Mouse (Mus musculus) CH12.LX (cell line): ENCODE measurements at regions not wholly inside any gene's neighbourhood (a gene's known extent, or its start where the extent isn't known, plus 50 kb on each side); places are given as distances from the start of the nearest gene placed in this dataset.

Experiments
- DNase-seq: peaks from one replicate; pipeline ENCODE4 v3.0.0-alpha.2; 2013; ENCODE audit errors: extremely low read depth
- H3K27ac ChIP-seq: 2 replicates; pipeline ENCODE4 v1.5.1; 2012; ENCODE audit warnings: low read depth, mild to moderate bottlenecking, control low read depth, moderate library complexity; ENCODE audit not compliant: insufficient read depth
- H3K27me3 ChIP-seq: replicated peaks from 2 replicates; pipeline ENCODE3; 2012; ENCODE audit warnings: inconsistent platforms
- H3K36me3 ChIP-seq, 2 experiments: replicated peaks in 1 of 2; 2 replicates each; pipeline versions ENCODE3 to v1.6.1; 2012; ENCODE audit warnings: inconsistent platforms in 1 of 2, low read length in 1 of 2, mild to moderate bottlenecking in 1 of 2, mixed read lengths in 1 of 2, moderate library complexity in 1 of 2; ENCODE audit not compliant: control insufficient read depth in 1 of 2, insufficient read depth in 1 of 2
- H3K4me1 ChIP-seq, 2 experiments: 2 replicates each; pipeline ENCODE4 v1.6.1; 2012; ENCODE audit warnings: inconsistent platforms in 1 of 2, moderate library complexity in 1 of 2; ENCODE audit not compliant: insufficient read depth in 2 of 2, control insufficient read depth in 1 of 2
- H3K4me2 ChIP-seq: 2 replicates; pipeline ENCODE4 v1.6.1; 2012; ENCODE audit warnings: low read depth, mild to moderate bottlenecking, control low read depth; ENCODE audit not compliant: poor library complexity, insufficient read depth, severe bottlenecking
- H3K4me3 ChIP-seq, 3 experiments: fragments of 150-350 bp in 1 of 3; sonication (generic) in 1 of 3; replicated peaks in 1 of 3; 2 replicates each; pipeline versions ENCODE3 to v1.5.1; 2011 to 2012; ENCODE audit warnings: low read depth in 2 of 3, low read length in 2 of 3, mild to moderate bottlenecking in 2 of 3, moderate library complexity in 2 of 3, control low read depth in 1 of 3, improper control_type of control experiment in 1 of 3, inconsistent platforms in 1 of 3, mixed read lengths in 1 of 3; ENCODE audit not compliant: poor library complexity in 1 of 3
- H3K79me2 ChIP-seq: replicated peaks from 2 replicates; pipeline ENCODE4 v1.6.1; 2012; ENCODE audit warnings: mild to moderate bottlenecking, moderate library complexity; ENCODE audit not compliant: control insufficient read depth, poor library complexity, insufficient read depth, severe bottlenecking; ENCODE audit errors: extremely low read depth
- H3K9ac ChIP-seq: 2 replicates; pipeline ENCODE4 v1.6.1; 2012; ENCODE audit warnings: low read depth, mild to moderate bottlenecking, control low read depth, moderate library complexity; ENCODE audit not compliant: insufficient read depth
- H3K9me3 ChIP-seq: replicated peaks from 2 replicates; pipeline ENCODE3; 2012; ENCODE audit warnings: low read length, inconsistent platforms, mixed read lengths
- CHD1 ChIP-seq: IDR thresholded peaks from 2 replicates; pipeline ENCODE4 v1.6.1; 2012; ENCODE audit warnings: low read depth, low read length, improper control_type of control experiment, inconsistent platforms
- CTCF ChIP-seq, 2 experiments: IDR thresholded peaks in 1 of 2; conservative IDR thresholded peaks in 1 of 2; 2 replicates each; pipeline ENCODE4 v1.5.1; 2011 to 2012; ENCODE audit warnings: low read depth in 2 of 2, low read length in 2 of 2, improper control_type of control experiment in 1 of 2, inconsistent platforms in 1 of 2, mild to moderate bottlenecking in 1 of 2, moderate library complexity in 1 of 2
- EP300 ChIP-seq: IDR thresholded peaks from 2 replicates; pipeline ENCODE4 v1.6.1; 2011; ENCODE audit warnings: low read length, improper control_type of control experiment
- JUN ChIP-seq: IDR thresholded peaks from 2 replicates; pipeline ENCODE4 v1.6.1; 2011; ENCODE audit warnings: low read depth, mild to moderate bottlenecking, low read length, improper control_type of control experiment, moderate library complexity; ENCODE audit not compliant: insufficient read depth
- KAT2A ChIP-seq: IDR thresholded peaks from 2 replicates; pipeline ENCODE4 v1.6.1; 2012; ENCODE audit warnings: low read length, improper control_type of control experiment, inconsistent platforms; ENCODE audit not compliant: insufficient replicate concordance
- MAX ChIP-seq: IDR thresholded peaks from 2 replicates; pipeline ENCODE4 v1.6.1; 2011; ENCODE audit warnings: low read length, improper control_type of control experiment
- MXI1 ChIP-seq: IDR thresholded peaks from 2 replicates; pipeline ENCODE4 v1.6.1; 2011; ENCODE audit warnings: mild to moderate bottlenecking, low read depth, low read length, improper control_type of control experiment
- NELFE ChIP-seq: IDR thresholded peaks from 2 replicates; pipeline ENCODE4 v1.6.1; 2011; ENCODE audit warnings: low read depth, low read length, improper control_type of control experiment
- POLR2AphosphoS2 ChIP-seq: IDR thresholded peaks from 2 replicates; pipeline ENCODE4 v1.6.1; 2011; ENCODE audit warnings: low read depth, low read length, improper control_type of control experiment
- RCOR1 ChIP-seq: conservative IDR thresholded peaks from 2 replicates; pipeline ENCODE4 v1.6.1; 2012; ENCODE audit warnings: low read depth, mild to moderate bottlenecking, inconsistent platforms, low read length, improper control_type of control experiment
- SIN3A ChIP-seq: IDR thresholded peaks from 2 replicates; pipeline ENCODE4 v1.6.1; 2012; ENCODE audit warnings: low read length, improper control_type of control experiment, inconsistent platforms
- TCF12 ChIP-seq: IDR thresholded peaks from 2 replicates; pipeline ENCODE4 v1.6.1; 2014; ENCODE audit warnings: low read depth, mild to moderate bottlenecking, inconsistent platforms, low read length, improper control_type of control experiment
- UBTF ChIP-seq: IDR thresholded peaks from 2 replicates; pipeline ENCODE4 v1.6.1; 2012; ENCODE audit warnings: low read depth, mild to moderate bottlenecking, inconsistent platforms, low read length, improper control_type of control experiment, moderate library complexity
- ZC3H11A ChIP-seq: IDR thresholded peaks from 2 replicates; pipeline ENCODE4 v1.6.1; 2012; ENCODE audit warnings: low read depth, mild to moderate bottlenecking, inconsistent platforms, low read length, improper control_type of control experiment
- ZNF384 ChIP-seq: IDR thresholded peaks from 2 replicates; pipeline ENCODE4 v1.6.1; 2012; ENCODE audit warnings: low read depth, low read length, improper control_type of control experiment, inconsistent platforms
- dilution Hi-C: fragments of 300-500 bp; cut with MboI; formaldehyde crosslinking; loops from 2 replicates; pipeline ENCODE4 v1.14.3; 2020; ENCODE audit warnings: low sequenced_read_pairs; ENCODE audit not compliant: extremely low pct_unique_long_range_greater_than_20kb, extremely low pct_ligation_motif_present
- in situ Hi-C: fragments of 300-500 bp; cut with MboI; formaldehyde crosslinking; loops from 3 replicates; pipeline ENCODE4 v1.14.3; 2019; ENCODE audit warnings: low sequenced_read_pairs, low pct_ligation_motif_present, low pct_unique_long_range_greater_than_20kb, mixed read lengths

DNA sequence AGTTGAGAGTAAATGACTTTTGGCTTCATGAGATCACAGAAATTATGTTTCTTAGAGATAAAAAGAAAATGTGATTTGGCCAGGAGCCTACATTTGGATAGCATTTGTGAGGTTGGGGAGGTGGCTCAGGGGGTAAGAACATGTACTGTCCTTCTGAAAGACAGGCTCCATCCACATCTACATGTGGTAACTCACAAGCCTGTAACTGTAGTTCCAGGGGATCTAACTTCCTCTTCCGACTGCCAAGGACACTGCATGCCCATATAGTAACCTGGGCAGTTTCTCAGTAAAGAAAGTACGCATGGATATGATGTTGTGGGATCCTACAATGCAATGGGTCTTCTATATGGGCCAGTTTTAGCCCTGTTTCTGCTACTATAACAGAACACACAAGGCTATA lies 779.4 kb upstream of the Car8 start:
- dilution Hi-C loops, result no loop called here
- no peak for DNase-seq
- Histone ChIP-seq H3K4me3 (no peak overlapping the region), H3K4me2 (no peak overlapping the region), H3K27me3 (no peaks in the 10 kb centered on the region), H3K79me2 (no peaks in the 10 kb centered on the region), H3K4me1 (peaks cover 0 to 6% of the 10 kb centered on the region in 2 experiments; a peak in 1 of 4 replicates), H3K9ac (no peak overlapping the region), H3K36me3 (no peaks in the 10 kb centered on the region)
- in situ Hi-C loops, result no loop called here
- TF ChIP-seq JUN (no peak), SIN3A (no peak), TCF12 (no peak), NELFE (no peak), KAT2A (no peak), MAX (no peak), ZC3H11A (no peak), ZNF384 (no peak), EP300 (no peak), CTCF (conservative IDR thresholded peaks at IDR 0.05 in 1 of 2, IDR thresholded peaks at IDR 0.05 in 1 of 2; ENCODE audit: low read depth in 2 of 2, low read length in 2 of 2) (no peak), RCOR1 (no peak)
- TF ChIP-seq, all 38 proteins: peak for 0
- H3K27ac ChIP-seq, result no peak overlapping the region
- H3K9me3 ChIP-seq, result no peaks in the 10 kb centered on the region

GRCm38 (mm10) chr4:9016504-9017040 lies 777.7 kb upstream of the Car8 start:
- Histone ChIP-seq H3K27me3 (no peaks in the 10 kb centered on the region), H3K79me2 (no peaks in the 10 kb centered on the region), H3K4me1 (peaks cover 0 to 2% of the 10 kb centered on the region in 2 experiments; a peak in 1 of 4 replicates), H3K4me2 (no peak overlapping the region), H3K9ac (no peak overlapping the region), H3K4me3 (no peak overlapping the region), H3K36me3 (no peaks in the 10 kb centered on the region), H3K27ac (no peak overlapping the region), H3K9me3 (no peaks in the 10 kb centered on the region)
- TF ChIP-seq UBTF, result no peak
- no peak for TF ChIP-seq POLR2AphosphoS2
- no peak for TF ChIP-seq MXI1
- no peak for TF ChIP-seq CHD1
- TF ChIP-seq KAT2A, result no peak
- dilution Hi-C loops (no loop called here), in situ Hi-C loops (no loop called here)
- no peak for DNase-seq
